Mouse (Mus musculus): ENCODE results near the gene Tgfb2.

- TF ChIP-seq CTCF (IDR thresholded peaks at IDR 0.05; ENCODE audit: control insufficient read depth, insufficient read depth, low read length) (no peak), POLR2A (IDR thresholded peaks at IDR 0.05; ENCODE audit: borderline replicate concordance, control insufficient read depth, low read depth, low read length) (no peak)
Measured at GRCm38 (mm10) chr1:186621812-186622211, 84.0 kb downstream of the Tgfb2 start.
